Mouse (Mus musculus): Measurements from ENCODE around the gene Grip2. TPM values are rescaled to one million over a fixed set of nuclear protein-coding genes. Genes with fewer than 3 reads are reported as not detected.

Grip2 gene
- 10 to 100 TPM; 14.6 to 18.4 TPM for total RNA-seq (2021)
- long read RNA-seq, experiment 1, partial matches to known transcripts, result 4 of 13 reads
- long read RNA-seq, experiment 1, other reads (novel, unspliced or antisense), result 9 of 13 reads
- long read RNA-seq, experiment 2, partial matches to known transcripts, result 3 of 14 reads
- long read RNA-seq, experiment 2, other reads (novel, unspliced or antisense), result 11 of 14 reads

- DNase-seq (ENCODE audit: low spot score in 2 of 2), result no peak
Measured at GRCm38 (mm10) chr6:91827016-91827570, at the start of gene Grip2. Grip2 (minus strand) TSS chr6:91827250.

GRCm38 (mm10) chr6:91872781-91873180, 45.7 kb upstream of the Grip2 start:
- DNase-seq (ENCODE audit: low spot score in 2 of 2), result no peak

- no peak for DNase-seq (ENCODE audit: low spot score in 2 of 2)
Measured at GRCm38 (mm10) chr6:91868091-91868490, 41.0 kb upstream of the Grip2 start.

- DNase-seq (ENCODE audit: low spot score in 2 of 2), result no peak
Measured at GRCm38 (mm10) chr6:91865601-91866000, 38.6 kb upstream of the Grip2 start.

- no peak for DNase-seq (ENCODE audit: low spot score in 2 of 2)
Measured at GRCm38 (mm10) chr6:91864595-91864994, 37.5 kb upstream of the Grip2 start.

- no peak for DNase-seq (ENCODE audit: low spot score in 2 of 2)
Measured at GRCm38 (mm10) chr6:91862848-91863247, 35.8 kb upstream of the Grip2 start.

GRCm38 (mm10) chr6:91858339-91858738, 31.3 kb upstream of the Grip2 start:
- DNase-seq (ENCODE audit: low spot score in 2 of 2), result no peak

GRCm38 (mm10) chr6:91852550-91852949, 25.5 kb upstream of the Grip2 start:
- no peak for DNase-seq (ENCODE audit: low spot score in 2 of 2)

GRCm38 (mm10) chr6:91843628-91844153, 16.6 kb upstream of the Grip2 start:
- DNase-seq (ENCODE audit: low spot score in 2 of 2), result no peak

- no peak for DNase-seq (ENCODE audit: low spot score in 2 of 2)
Measured at GRCm38 (mm10) chr6:91842897-91843627, 16.0 kb upstream of the Grip2 start.

GRCm38 (mm10) chr6:91839010-91839871, 12.2 kb upstream of the Grip2 start:
- peak; percentile 39 to 76 for DNase-seq (ENCODE audit: low spot score in 2 of 2)

- DNase-seq (ENCODE audit: low spot score in 2 of 2), result no peak
Measured at GRCm38 (mm10) chr6:91832863-91833440, 5.9 kb upstream of the Grip2 start.

GRCm38 (mm10) chr6:91827926-91828325, 876 bp upstream of the Grip2 start:
- DNase-seq (ENCODE audit: low spot score in 2 of 2), result no peak

- DNase-seq (ENCODE audit: low spot score in 2 of 2), result no peak
Measured at GRCm38 (mm10) chr6:91818271-91818670, 8.8 kb downstream of the Grip2 start.

GRCm38 (mm10) chr6:91815976-91816375, 11.1 kb downstream of the Grip2 start:
- DNase-seq (ENCODE audit: low spot score in 2 of 2), result no peak

GRCm38 (mm10) chr6:91813611-91814010, 13.4 kb downstream of the Grip2 start:
- no peak for DNase-seq (ENCODE audit: low spot score in 2 of 2)

- no peak for DNase-seq (ENCODE audit: low spot score in 2 of 2)
Measured at GRCm38 (mm10) chr6:91810007-91810406, 17.0 kb downstream of the Grip2 start.

- no peak for DNase-seq (ENCODE audit: low spot score in 2 of 2)
Measured at GRCm38 (mm10) chr6:91808022-91808421, 19.0 kb downstream of the Grip2 start.

- DNase-seq (ENCODE audit: low spot score in 2 of 2), result peak in 1 of 2 experiments; percentile 27
Measured at GRCm38 (mm10) chr6:91807169-91807568, 19.9 kb downstream of the Grip2 start.

- no peak for DNase-seq (ENCODE audit: low spot score in 2 of 2)
Measured at GRCm38 (mm10) chr6:91804177-91804576, 22.9 kb downstream of the Grip2 start.

- DNase-seq (ENCODE audit: low spot score in 2 of 2), result no peak
Measured at GRCm38 (mm10) chr6:91798496-91798895, 28.6 kb downstream of the Grip2 start.
